Mouse (Mus musculus) kidney, postnatal 4 days (tissue): Measurements from ENCODE around the gene Dnajc15.

Source experiments
- DNase-seq, 2 experiments: peaks; one replicate each; pipeline ENCODE4 v3.0.0; 2021; ENCODE audit warnings: mixed read lengths in 2 of 2

Dnajc15 gene

GRCm38 (mm10) chr14:77859894-77860293, 15.0 kb downstream of the Dnajc15 start:
- DNase-seq, result no peak

- no peak for DNase-seq
These were observed 21.0 kb downstream of the Dnajc15 start for GRCm38 (mm10) chr14:77853951-77854350.

GRCm38 (mm10) chr14:77849852-77850251, 25.1 kb downstream of the Dnajc15 start:
- DNase-seq, result no peak

GRCm38 (mm10) chr14:77848349-77848748, 26.6 kb downstream of the Dnajc15 start:
- no peak for DNase-seq

GRCm38 (mm10) chr14:77846206-77846605, 28.7 kb downstream of the Dnajc15 start:
- no peak for DNase-seq

GRCm38 (mm10) chr14:77845479-77845878, 29.4 kb downstream of the Dnajc15 start:
- DNase-seq, result no peak

- no peak for DNase-seq
These were observed 34.4 kb downstream of the Dnajc15 start for GRCm38 (mm10) chr14:77840574-77840973.

GRCm38 (mm10) chr14:77840078-77840477, 34.8 kb downstream of the Dnajc15 start:
- no peak for DNase-seq

GRCm38 (mm10) chr14:77836794-77837193, 38.1 kb downstream of the Dnajc15 start:
- DNase-seq, result no peak

GRCm38 (mm10) chr14:77832359-77832758, 42.6 kb downstream of the Dnajc15 start:
- no peak for DNase-seq

- DNase-seq, result no peak
These were observed 43.0 kb downstream of the Dnajc15 start for GRCm38 (mm10) chr14:77831936-77832335.

GRCm38 (mm10) chr14:77829673-77830072, 45.3 kb downstream of the Dnajc15 start:
- DNase-seq, result no peak

- DNase-seq, result no peak
These were observed 49.0 kb downstream of the Dnajc15 start for GRCm38 (mm10) chr14:77825891-77826290.

- DNase-seq, result no peak
These were observed 49.8 kb downstream of the Dnajc15 start for GRCm38 (mm10) chr14:77825121-77825520.

- no peak for DNase-seq
These were observed 55.1 kb downstream of the Dnajc15 start for GRCm38 (mm10) chr14:77819841-77820240.

GRCm38 (mm10) chr14:77817561-77817960, 57.4 kb downstream of the Dnajc15 start:
- DNase-seq, result no peak

GRCm38 (mm10) chr14:77814935-77815334, 60.0 kb downstream of the Dnajc15 start:
- DNase-seq, result peak; percentile 63 to 69

GRCm38 (mm10) chr14:77812890-77813289, 62.0 kb downstream of the Dnajc15 start:
- no peak for DNase-seq

- DNase-seq, result no peak
These were observed 63.5 kb downstream of the Dnajc15 start for GRCm38 (mm10) chr14:77811466-77811865.

GRCm38 (mm10) chr14:77807836-77808235, 67.1 kb downstream of the Dnajc15 start:
- no peak for DNase-seq

- no peak for DNase-seq
These were observed 68.6 kb downstream of the Dnajc15 start for GRCm38 (mm10) chr14:77806345-77806744.

GRCm38 (mm10) chr14:77802268-77802630, 72.7 kb downstream of the Dnajc15 start:
- no peak for DNase-seq

- no peak for DNase-seq
These were observed 73.2 kb downstream of the Dnajc15 start for GRCm38 (mm10) chr14:77801571-77802267.

- no peak for DNase-seq
These were observed 78.4 kb downstream of the Dnajc15 start for GRCm38 (mm10) chr14:77796506-77796905.

GRCm38 (mm10) chr14:77795240-77795639, 79.7 kb downstream of the Dnajc15 start:
- no peak for DNase-seq
